Mouse (Mus musculus) liver, embryonic 16.5 days (tissue): ENCODE measurements around the gene Lpar5. TPM values are rescaled to one million over a fixed set of nuclear protein-coding genes. Genes with fewer than 3 reads are reported as not detected.
A peak's percentile ranks its signal among the peaks of the same experiment; 100 is the strongest.

Experiments
- ATAC-seq: fragments of 200-750 bp; cut with Nextera tagmentation; 2 replicates; pipeline ENCODE4 v1.8.0; 2017; ENCODE audit warnings: low read depth, mild to moderate bottlenecking, moderate number of reproducible peaks, moderate library complexity
- H3K27ac ChIP-seq: fragments of 300-500 bp; sonication (generic); 2 replicates; pipeline ENCODE4 v1.5.1; 2014; ENCODE audit warnings: mild to moderate bottlenecking, low read length
- H3K27me3 ChIP-seq: fragments of 300-500 bp; sonication (generic); 2 replicates; pipeline ENCODE4 v1.6.1; 2014; ENCODE audit warnings: low read depth, low read length, mixed read lengths; ENCODE audit not compliant: control insufficient read depth, insufficient read depth
- H3K36me3 ChIP-seq: fragments of 300-500 bp; sonication (generic); 2 replicates; pipeline ENCODE4 v1.6.1; 2014; ENCODE audit warnings: mild to moderate bottlenecking; ENCODE audit not compliant: control insufficient read depth, insufficient read depth
- H3K4me1 ChIP-seq: fragments of 300-500 bp; sonication (generic); 2 replicates; pipeline ENCODE4 v1.6.1; 2014; ENCODE audit warnings: low read depth, low read length, mixed read lengths; ENCODE audit not compliant: control insufficient read depth
- H3K4me2 ChIP-seq: fragments of 300-500 bp; sonication (generic); 2 replicates; pipeline ENCODE4 v1.6.1; 2014; ENCODE audit warnings: low read depth, low read length, mixed read lengths
- H3K4me3 ChIP-seq: fragments of 300-500 bp; sonication (generic); 2 replicates; pipeline ENCODE4 v1.5.1; 2014; ENCODE audit warnings: low read depth, mild to moderate bottlenecking, low read length
- H3K9ac ChIP-seq: fragments of 300-500 bp; sonication (generic); 2 replicates; pipeline ENCODE4 v1.6.1; 2014; ENCODE audit warnings: low read depth, low read length
- H3K9me3 ChIP-seq: fragments of 300-500 bp; sonication (generic); replicated peaks from 2 replicates; pipeline ENCODE4 v1.6.1; 2016; ENCODE audit warnings: low read length; ENCODE audit not compliant: control insufficient read depth
- WGBS: fragments of 180-500 bp; shearing (Covaris S2); extraction: QIAGEN DNeasy Blood & Tissue Kit; methylation state at CpG from one replicate; pipeline ENCODE4 v1.1.7; 2014; ENCODE audit not compliant: insufficient replicate concordance; 5-methylcytosine and 5-hydroxymethylcytosine counted together
- microRNA-seq: library from miRNA; unstranded; fragments of <30 nt; microRNA quantifications from one replicate; pipeline ENCODE4, GENCODE M21; 2016
- polyA plus RNA-seq: library from polyadenylated mRNA; unstranded; fragments of >200 nt; fragmentation: Nextera tagmentation; extraction: Ambion mirVana; gene quantifications from 2 replicates; pipeline ENCODE4 v1.2.1, GENCODE M21; 2015

The Lpar5 gene
- polyA plus RNA-seq, 1 experiment from 2014 or later, result 1.4 TPM

GRCm38 (mm10) chr6:125128724-125129123 is 61.0 kb downstream of the Lpar5 start:
- no peak for ATAC-seq
- Histone ChIP-seq H3K4me3 (no peak overlapping the region), H3K9me3 (no peaks in the 10 kb centered on the region), H3K27me3 (no peaks in the 10 kb centered on the region), H3K36me3 (peaks cover 38% of the 10 kb centered on the region), H3K9ac (no peak overlapping the region), H3K27ac (no peak overlapping the region), H3K4me2 (no peak overlapping the region), H3K4me1 (peaks cover 15% of the 10 kb centered on the region)
- 84% methylated on average over 12 of the region's 12 CpGs for WGBS

- Histone ChIP-seq H3K9me3 (no peaks in the 10 kb centered on the region), H3K9ac (no peak overlapping the region), H3K4me2 (no peak overlapping the region), H3K4me3 (no peak overlapping the region), H3K4me1 (peaks cover 15% of the 10 kb centered on the region), H3K27ac (no peak overlapping the region), H3K36me3 (peaks cover 37% of the 10 kb centered on the region), H3K27me3 (no peaks in the 10 kb centered on the region)
- 85% methylated on average over 20 of the region's 20 CpGs for whole genome bisulfite sequencing
- no peak for ATAC-seq
Measured at GRCm38 (mm10) chr6:125129710-125130402, 62.1 kb downstream of the Lpar5 start.

GRCm38 (mm10) chr6:125131302-125132156 is 63.8 kb downstream of the Lpar5 start, which contains the start of gene Nop2:
Nop2 (plus strand) TSS chr6:125131909.
- peak; percentile 90 for ATAC-seq
- H3K9me3 ChIP-seq, result no peaks in the 10 kb centered on the region
- H3K4me1 ChIP-seq, result peaks cover 15% of the 10 kb centered on the region
- peak within 1 kb of the TSS; percentile 81 for H3K9ac ChIP-seq
- under 1% methylated on average over 66 of the region's 66 CpGs for WGBS
- H3K27me3 ChIP-seq, result no peaks in the 10 kb centered on the region
- peak within 1 kb of the TSS; percentile 91 for H3K4me2 ChIP-seq
- H3K27ac ChIP-seq, result peak within 1 kb of the TSS; percentile 87
- peaks cover 47% of the 10 kb centered on the region for H3K36me3 ChIP-seq
- peak within 1 kb of the TSS; percentile 82 for H3K4me3 ChIP-seq

Small RNAs within 50 kb of the gene (microRNA-seq; reads per million reads assigned to microRNA genes)
- gene Mir7045, result not detected

Other genes with a start within 250 kb of the Lpar5 start
- gene Usp5, start 238.4 kb upstream of the Lpar5 start, polyA plus RNA-seq, result 50.0 and 52.7 TPM in 2 replicates
- gene Cdca3, start 238.4 kb upstream of the Lpar5 start, polyA plus RNA-seq, result 171 and 180 TPM in 2 replicates
- gene Gnb3, start 227.6 kb upstream of the Lpar5 start, polyA plus RNA-seq, result 0.13 and 0.31 TPM in 2 replicates
- 0.62 and 0.76 TPM in 2 replicates for gene P3h3, start 210.2 kb upstream of the Lpar5 start, polyA plus RNA-seq
- gene Gpr162, start 203.9 kb upstream of the Lpar5 start, polyA plus RNA-seq, result 0.02 TPM in 1 of 2 replicates, not detected in the other
- 0.11 and 0.14 TPM in 2 replicates for gene Cd4, start 179.7 kb upstream of the Lpar5 start, polyA plus RNA-seq
- 0.12 and 0.15 TPM in 2 replicates for gene Lag3, start 156.2 kb upstream of the Lpar5 start, polyA plus RNA-seq
- gene Ptms, start 147.8 kb upstream of the Lpar5 start, polyA plus RNA-seq, result 42.3 and 49.6 TPM in 2 replicates
- gene Mlf2, start 136.5 kb upstream of the Lpar5 start, polyA plus RNA-seq, result 103 and 110 TPM in 2 replicates
- gene Cops7a, start 102.4 kb upstream of the Lpar5 start, polyA plus RNA-seq, result 44.4 and 49.6 TPM in 2 replicates
- gene Pianp, start 71.2 kb upstream of the Lpar5 start, polyA plus RNA-seq, result 0.05 and 0.11 TPM in 2 replicates
- gene Zfp384, start 58.8 kb upstream of the Lpar5 start, polyA plus RNA-seq, result 3.5 and 3.6 TPM in 2 replicates
- gene Ing4, start 28.2 kb upstream of the Lpar5 start, polyA plus RNA-seq, result 27.6 and 32.4 TPM in 2 replicates
- 2.0 and 4.5 TPM in 2 replicates for gene Acrbp, start 18.2 kb upstream of the Lpar5 start, polyA plus RNA-seq
- 18.2 and 22.9 TPM in 2 replicates for gene Chd4, start 28.1 kb downstream of the Lpar5 start, polyA plus RNA-seq
- gene Nop2, start 64.0 kb downstream of the Lpar5 start, polyA plus RNA-seq, result 25.2 and 25.3 TPM in 2 replicates
- gene Iffo1, start 77.3 kb downstream of the Lpar5 start, polyA plus RNA-seq, result 3.0 and 4.2 TPM in 2 replicates
- 1,120 and 1,202 TPM in 2 replicates for gene Gapdh, start 98.5 kb downstream of the Lpar5 start, polyA plus RNA-seq
- gene Ncapd2, start 123.8 kb downstream of the Lpar5 start, polyA plus RNA-seq, result 96.1 and 98.1 TPM in 2 replicates
- gene Mrpl51, start 123.9 kb downstream of the Lpar5 start, polyA plus RNA-seq, result 145 and 162 TPM in 2 replicates
- 1.5 and 1.8 TPM in 2 replicates for gene Vamp1, start 147.6 kb downstream of the Lpar5 start, polyA plus RNA-seq
- gene Tapbpl, start 163.9 kb downstream of the Lpar5 start, polyA plus RNA-seq, result 9.1 and 9.7 TPM in 2 replicates
- 1.1 and 1.5 TPM in 2 replicates for gene Cd27, start 169.1 kb downstream of the Lpar5 start, polyA plus RNA-seq
- gene Tuba3a, start 218.1 kb downstream of the Lpar5 start, polyA plus RNA-seq, result not detected in 2 replicates
- gene Ltbr, start 246.0 kb downstream of the Lpar5 start, polyA plus RNA-seq, result 22.3 and 22.5 TPM in 2 replicates